Mouse (Mus musculus) cortical plate, adult 2 months (tissue): ENCODE data around the gene Yif1b.

ENCODE experiments used
- CTCF ChIP-seq: fragments of 200-500 bp; IDR thresholded peaks from 2 replicates; pipeline ENCODE4 v1.5.1; 2011; ENCODE audit warnings: mild to moderate bottlenecking, control low read depth, low read length; ENCODE audit not compliant: insufficient read depth; ENCODE audit errors: extremely low read depth
- POLR2A ChIP-seq: fragments of 200-500 bp; IDR thresholded peaks from 2 replicates; pipeline ENCODE4 v1.6.1; 2011; ENCODE audit warnings: mild to moderate bottlenecking, low read length, control low read depth; ENCODE audit not compliant: insufficient read depth; ENCODE audit errors: extremely low read depth

DNA sequence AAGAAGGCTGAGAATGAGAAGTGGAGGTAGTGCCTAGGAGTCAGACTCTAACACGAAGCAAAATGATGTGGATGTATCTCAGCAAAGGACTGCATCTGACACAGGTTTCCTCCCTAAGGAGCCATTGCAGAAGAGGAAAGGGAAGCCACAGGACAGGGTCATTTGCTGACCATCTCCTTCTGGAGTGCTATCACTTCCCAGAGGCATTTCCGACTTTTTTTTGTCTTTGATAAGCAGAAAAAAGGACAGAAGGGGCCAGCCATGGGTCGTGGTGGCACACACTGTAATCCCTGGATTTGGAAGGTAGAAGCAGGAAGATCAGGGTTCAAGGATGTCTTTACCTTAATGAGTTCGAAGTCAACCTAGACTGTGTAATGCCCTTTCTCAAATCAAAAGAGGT, 1.5 kb upstream of the Yif1b start:
- TF ChIP-seq POLR2A (no peak), CTCF (no peak)
